ENCODE assay signal across 8 mouse cellular contexts in genomic region chr10:128499116-128499671, GRCm38 (mm10). TPM values are rescaled to one million over a fixed set of nuclear protein-coding genes. Genes with fewer than 3 reads are reported as not detected.
DNase-seq lines count a peak whose midpoint lies in the region; ATAC-seq and TF ChIP-seq lines count a peak whose summit lies in the region.

No protein-coding gene starts in this region.

- TF ChIP-seq CTCF in midbrain, postnatal 0 days (IDR thresholded peaks at IDR 0.05), result peak; percentile 9; the same call in 1 of the 2 replicates
- peak; percentile 2; the same call in 1 of the 2 replicates for TF ChIP-seq CTCF in stomach, postnatal 0 days (IDR thresholded peaks at IDR 0.05; ENCODE audit: low read depth)

- H3K27me3 ChIP-seq in embryonic facial prominence, embryonic 14.5 days (replicated peaks; ENCODE audit: control insufficient read depth, insufficient read depth, low read length), result no peaks in the 10 kb centered on the region
- no peaks in the 10 kb centered on the region for H3K27me3 ChIP-seq in liver, embryonic 12.5 days (replicated peaks)
- H3K27me3 ChIP-seq in midbrain, postnatal 0 days (ENCODE audit: insufficient read depth, low read length), result no peaks in the 10 kb centered on the region
- H3K27me3 ChIP-seq in stomach, postnatal 0 days (ENCODE audit: control insufficient read depth, insufficient read depth, low read length), result no peaks in the 10 kb centered on the region

- 1% methylated on average over 21 of the region's 21 CpGs for WGBS in embryonic facial prominence, embryonic 14.5 days
- under 1% methylated on average over 21 of the region's 21 CpGs for WGBS in liver, embryonic 12.5 days (ENCODE audit: insufficient replicate concordance)
- 2% methylated on average over 21 of the region's 21 CpGs for WGBS in midbrain, postnatal 0 days
- WGBS in stomach, postnatal 0 days, result under 1% methylated on average over 21 of the region's 21 CpGs

- DNase-seq in adrenal gland, postnatal 14 days, result peak; percentile 77
- DNase-seq in embryonic facial prominence, embryonic 14.5 days (ENCODE audit: low spot score), result no peak
- peak; percentile 60 to 73 for DNase-seq in heart, adult 9 months (ENCODE audit: low spot score in 2 of 2)
- DNase-seq in kidney, adult 8-10 months, result peak; percentile 50 to 67
- peak; percentile 42 for DNase-seq in midbrain, postnatal 0 days (ENCODE audit: low spot score)
- DNase-seq in stomach, postnatal 0 days (ENCODE audit: low spot score), result peak; percentile 69

- no peaks in the 10 kb centered on the region for H3K36me3 ChIP-seq in embryonic facial prominence, embryonic 14.5 days (ENCODE audit: control insufficient read depth, insufficient read depth, low read length)
- no peaks in the 10 kb centered on the region for H3K36me3 ChIP-seq in liver, embryonic 12.5 days
- peaks cover 4% of the 10 kb centered on the region; the same call in 1 of the 2 replicates for H3K36me3 ChIP-seq in midbrain, postnatal 0 days (ENCODE audit: insufficient read depth, low read length)
- H3K36me3 ChIP-seq in stomach, postnatal 0 days (ENCODE audit: control insufficient read depth, insufficient read depth, low read length), result no peaks in the 10 kb centered on the region

- TF ChIP-seq EP300 in stomach, postnatal 0 days (optimal IDR thresholded peaks at IDR 0.05), result no peak

- H3K27ac ChIP-seq in embryonic facial prominence, embryonic 14.5 days (replicated peaks; ENCODE audit: low read depth, low read length), result peak overlapping the region; percentile 87
- peak overlapping the region; percentile 79 for H3K27ac ChIP-seq in liver, embryonic 12.5 days
- peak overlapping the region; percentile 78 for H3K27ac ChIP-seq in midbrain, postnatal 0 days (ENCODE audit: low read depth, low read length)
- peak overlapping the region; percentile 93 for H3K27ac ChIP-seq in stomach, postnatal 0 days (replicated peaks)

- H3K9ac ChIP-seq in embryonic facial prominence, embryonic 14.5 days (ENCODE audit: low read depth, low read length), result peak overlapping the region; percentile 67
- H3K9ac ChIP-seq in liver, embryonic 12.5 days, result peak overlapping the region; percentile 71
- H3K9ac ChIP-seq in midbrain, postnatal 0 days (replicated peaks; ENCODE audit: low read length, poor library complexity, severe bottlenecking), result peak overlapping the region; percentile 34
- H3K9ac ChIP-seq in stomach, postnatal 0 days (ENCODE audit: low read length), result peak overlapping the region; percentile 61

- peak overlapping the region; percentile 52 for H3K4me3 ChIP-seq in embryonic facial prominence, embryonic 14.5 days (ENCODE audit: low read depth, low read length)
- peak overlapping the region; percentile 64 for H3K4me3 ChIP-seq in liver, embryonic 12.5 days
- H3K4me3 ChIP-seq in midbrain, postnatal 0 days (ENCODE audit: low read depth, low read length), result peak overlapping the region; percentile 66
- H3K4me3 ChIP-seq in stomach, postnatal 0 days (ENCODE audit: low read depth, low read length), result peak overlapping the region; percentile 47

- peaks cover 14% of the 10 kb centered on the region for H3K4me1 ChIP-seq in embryonic facial prominence, embryonic 14.5 days (ENCODE audit: control insufficient read depth, insufficient read depth, low read length)
- peaks cover 68% of the 10 kb centered on the region for H3K4me1 ChIP-seq in liver, embryonic 12.5 days
- peaks cover 15% of the 10 kb centered on the region; the same call in 1 of the 2 replicates for H3K4me1 ChIP-seq in midbrain, postnatal 0 days (ENCODE audit: insufficient read depth, low read length)
- 0 out of 2 replicates have a peak, but pooled peaks cover 2% of the 10 kb centered on the region for H3K4me1 ChIP-seq in stomach, postnatal 0 days (replicated peaks; ENCODE audit: control insufficient read depth, insufficient read depth)

- peak overlapping the region; percentile 62 for H3K4me2 ChIP-seq in embryonic facial prominence, embryonic 14.5 days (ENCODE audit: low read depth, low read length)
- H3K4me2 ChIP-seq in liver, embryonic 12.5 days, result peak overlapping the region; percentile 91
- H3K4me2 ChIP-seq in midbrain, postnatal 0 days (ENCODE audit: low read depth, low read length, poor library complexity, severe bottlenecking), result peak overlapping the region; percentile 82
- H3K4me2 ChIP-seq in stomach, postnatal 0 days (replicated peaks; ENCODE audit: low read depth), result peak overlapping the region; percentile 59

- peak; percentile 10 for ATAC-seq in CD4-positive, CD25-positive, alpha-beta regulatory T cell, adult 4 months
- peak; percentile 19 for ATAC-seq in embryonic facial prominence, embryonic 14.5 days (ENCODE audit: low read depth)
- peak; percentile 51 for ATAC-seq in liver, embryonic 12.5 days
- no peak for ATAC-seq in midbrain, postnatal 0 days (ENCODE audit: low FRiP score)
- peak; percentile 21; the same call in 1 of the 2 replicates for ATAC-seq in stomach, postnatal 0 days (ENCODE audit: low FRiP score, low TSS enrichment)

- no peaks in the 10 kb centered on the region for H3K9me3 ChIP-seq in embryonic facial prominence, embryonic 14.5 days (ENCODE audit: control insufficient read depth, low read length)
- H3K9me3 ChIP-seq in liver, embryonic 12.5 days (replicated peaks), result no peaks in the 10 kb centered on the region
- no peaks in the 10 kb centered on the region for H3K9me3 ChIP-seq in midbrain, postnatal 0 days (ENCODE audit: low read length)
- no peaks in the 10 kb centered on the region for H3K9me3 ChIP-seq in stomach, postnatal 0 days (ENCODE audit: control insufficient read depth, low read length)

RNA-seq across cellular contexts. Expression of gene Myl6b, which starts 0.7 kb away (rescaled TPM):
- polyA plus RNA-seq in CD4-positive, CD25-positive, alpha-beta regulatory T cell, adult 4 months (2017; shearing (Covaris generic)), result 1 to 10 TPM; 4.3 to 5.4 TPM
- total RNA-seq in adrenal gland, postnatal 14 days (2021), result 4.7 and 5.0 TPM in 2 replicates
- polyA plus RNA-seq in embryonic facial prominence, embryonic 14.5 days (2014; fragmentation: Nextera tagmentation; extraction: Ambion mirVana), result 5.6 and 6.8 TPM in 2 replicates
- polyA plus RNA-seq in liver, embryonic 12.5 days (2016; fragmentation: Nextera tagmentation; extraction: Ambion mirVana), result 1.3 and 1.6 TPM in 2 replicates
- 24.6 and 28.6 TPM in 2 replicates for total RNA-seq in midbrain, postnatal 0 days (2014; rRNA removed)
- 4.9 and 5.4 TPM in 2 replicates for polyA plus RNA-seq in midbrain, postnatal 0 days (2015; fragmentation: Nextera tagmentation; extraction: Ambion mirVana)
- polyA plus RNA-seq in stomach, postnatal 0 days (2015; fragmentation: Nextera tagmentation; extraction: Ambion mirVana), result 2.2 and 2.6 TPM in 2 replicates

RNA-seq across cellular contexts. Expression of gene Myl6, which starts 5.2 kb away (rescaled TPM):
- polyA plus RNA-seq in CD4-positive, CD25-positive, alpha-beta regulatory T cell, adult 4 months (2017; shearing (Covaris generic)), result 100 to 1,000 TPM; 937 to 954 TPM
- 800 and 862 TPM in 2 replicates for total RNA-seq in adrenal gland, postnatal 14 days (2021)
- 1,095 and 1,174 TPM in 2 replicates for polyA plus RNA-seq in embryonic facial prominence, embryonic 14.5 days (2014; fragmentation: Nextera tagmentation; extraction: Ambion mirVana)
- polyA plus RNA-seq in liver, embryonic 12.5 days (2016; fragmentation: Nextera tagmentation; extraction: Ambion mirVana), result 533 and 540 TPM in 2 replicates
- 648 and 715 TPM in 2 replicates for total RNA-seq in midbrain, postnatal 0 days (2014; rRNA removed)
- polyA plus RNA-seq in midbrain, postnatal 0 days (2015; fragmentation: Nextera tagmentation; extraction: Ambion mirVana), result 946 and 1,057 TPM in 2 replicates
- 2,935 and 3,187 TPM in 2 replicates for polyA plus RNA-seq in stomach, postnatal 0 days (2015; fragmentation: Nextera tagmentation; extraction: Ambion mirVana)

RNA-seq across cellular contexts. Expression of gene Esyt1, which starts 26.5 kb away (rescaled TPM):
- 10 to 100 TPM; 68.4 to 84.4 TPM for polyA plus RNA-seq in CD4-positive, CD25-positive, alpha-beta regulatory T cell, adult 4 months (2017; shearing (Covaris generic))
- 28.5 and 36.9 TPM in 2 replicates for total RNA-seq in adrenal gland, postnatal 14 days (2021)
- 44.2 and 46.8 TPM in 2 replicates for polyA plus RNA-seq in embryonic facial prominence, embryonic 14.5 days (2014; fragmentation: Nextera tagmentation; extraction: Ambion mirVana)
- polyA plus RNA-seq in liver, embryonic 12.5 days (2016; fragmentation: Nextera tagmentation; extraction: Ambion mirVana), result 15.0 and 16.0 TPM in 2 replicates
- 16.2 and 16.6 TPM in 2 replicates for total RNA-seq in midbrain, postnatal 0 days (2014; rRNA removed)
- 7.3 and 7.4 TPM in 2 replicates for polyA plus RNA-seq in midbrain, postnatal 0 days (2015; fragmentation: Nextera tagmentation; extraction: Ambion mirVana)
- polyA plus RNA-seq in stomach, postnatal 0 days (2015; fragmentation: Nextera tagmentation; extraction: Ambion mirVana), result 15.0 and 15.1 TPM in 2 replicates

RNA-seq across cellular contexts. Expression of gene Smarcc2, which starts 40.1 kb away (rescaled TPM):
- 10 to 100 TPM; 45.7 to 62.7 TPM for polyA plus RNA-seq in CD4-positive, CD25-positive, alpha-beta regulatory T cell, adult 4 months (2017; shearing (Covaris generic))
- total RNA-seq in adrenal gland, postnatal 14 days (2021), result 107 and 108 TPM in 2 replicates
- 84.1 and 91.4 TPM in 2 replicates for polyA plus RNA-seq in embryonic facial prominence, embryonic 14.5 days (2014; fragmentation: Nextera tagmentation; extraction: Ambion mirVana)
- 34.9 and 40.3 TPM in 2 replicates for polyA plus RNA-seq in liver, embryonic 12.5 days (2016; fragmentation: Nextera tagmentation; extraction: Ambion mirVana)
- 216 and 233 TPM in 2 replicates for total RNA-seq in midbrain, postnatal 0 days (2014; rRNA removed)
- 129 and 143 TPM in 2 replicates for polyA plus RNA-seq in midbrain, postnatal 0 days (2015; fragmentation: Nextera tagmentation; extraction: Ambion mirVana)
- polyA plus RNA-seq in stomach, postnatal 0 days (2015; fragmentation: Nextera tagmentation; extraction: Ambion mirVana), result 21.4 and 26.6 TPM in 2 replicates

RNA-seq across cellular contexts. Expression of gene Zc3h10, which starts 48.4 kb away (rescaled TPM):
- polyA plus RNA-seq in CD4-positive, CD25-positive, alpha-beta regulatory T cell, adult 4 months (2017; shearing (Covaris generic)), result 10 to 100 TPM in 1 of 2 experiments, 1 to 10 TPM in 1; 9.2 to 11.8 TPM
- total RNA-seq in adrenal gland, postnatal 14 days (2021), result 12.6 and 13.5 TPM in 2 replicates
- 11.4 and 12.5 TPM in 2 replicates for polyA plus RNA-seq in embryonic facial prominence, embryonic 14.5 days (2014; fragmentation: Nextera tagmentation; extraction: Ambion mirVana)
- 7.7 and 8.1 TPM in 2 replicates for polyA plus RNA-seq in liver, embryonic 12.5 days (2016; fragmentation: Nextera tagmentation; extraction: Ambion mirVana)
- total RNA-seq in midbrain, postnatal 0 days (2014; rRNA removed), result 20.6 and 30.3 TPM in 2 replicates
- polyA plus RNA-seq in midbrain, postnatal 0 days (2015; fragmentation: Nextera tagmentation; extraction: Ambion mirVana), result 12.0 and 12.5 TPM in 2 replicates
- polyA plus RNA-seq in stomach, postnatal 0 days (2015; fragmentation: Nextera tagmentation; extraction: Ambion mirVana), result 7.8 and 8.5 TPM in 2 replicates
